Mouse (Mus musculus): Measurements from ENCODE around the gene Alox5. TPM values are rescaled to one million over a fixed set of nuclear protein-coding genes. Genes with fewer than 3 reads are reported as not detected.

Alox5 gene
- total and polyA plus RNA-seq, 2 experiments from 2014 or later, result 3.9 to 14.1 TPM

DNA sequence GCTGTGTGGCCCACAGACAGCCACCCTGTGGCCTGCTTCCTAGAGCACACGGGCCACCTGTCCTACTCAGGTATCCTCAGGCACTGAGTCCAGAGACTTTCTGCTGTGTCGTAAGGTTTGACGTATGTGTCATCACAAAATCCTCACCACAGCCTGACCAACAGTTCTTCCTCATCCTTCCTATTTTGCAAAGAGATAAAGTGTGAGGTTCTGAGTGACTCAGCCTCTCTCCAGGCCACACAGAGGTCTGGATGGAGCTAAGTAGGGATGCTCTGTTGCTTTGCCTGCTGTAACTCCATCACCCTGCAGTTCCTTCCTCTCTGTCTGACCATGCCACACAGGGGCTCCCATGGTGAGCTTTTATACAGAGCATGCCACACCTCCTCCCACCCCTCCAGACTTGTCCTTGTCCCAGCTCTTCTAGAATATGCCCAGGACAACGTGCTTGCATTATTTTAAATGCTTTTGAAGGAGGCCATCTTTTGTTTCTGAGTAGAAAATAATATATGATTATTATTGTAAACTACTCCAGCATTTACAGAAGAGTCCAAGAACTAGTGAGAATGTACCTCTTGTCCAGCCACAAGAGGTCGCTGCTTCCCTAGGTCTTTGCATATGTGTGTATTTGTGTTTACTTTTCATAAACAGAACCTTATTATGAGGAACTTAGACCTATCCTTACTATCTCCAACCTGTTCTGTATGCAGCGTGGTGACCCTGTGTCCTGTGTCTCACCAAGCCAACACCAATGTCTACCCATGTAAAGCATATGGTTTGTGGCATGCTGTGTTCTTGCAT, 43.3 kb downstream of the Alox5 start:
- no peak overlapping the region for H3K9ac ChIP-seq (replicated peaks; ENCODE audit: low read depth, low read length)
- DNase-seq (ENCODE audit: low spot score) (no peak), ATAC-seq (ENCODE audit: insufficient read depth, low read depth) (no peak)
- H3K4me3 ChIP-seq (ENCODE audit: low read depth, low read length), result no peak overlapping the region
- no peak overlapping the region for H3K4me2 ChIP-seq (ENCODE audit: low read depth, low read length)
- WGBS, result 61% methylated on average over 6 of the region's 6 CpGs
- no peaks in the 10 kb centered on the region for H3K9me3 ChIP-seq (replicated peaks; ENCODE audit: control insufficient read depth, low read length)
- no peaks in the 10 kb centered on the region for H3K27me3 ChIP-seq (ENCODE audit: control insufficient read depth, insufficient read depth, low read length)
- TF ChIP-seq EP300 (IDR thresholded peaks at IDR 0.05; ENCODE audit: low read depth), result no peak
- TF ChIP-seq CTCF (IDR thresholded peaks at IDR 0.05; ENCODE audit: low read depth), result peak; percentile 43
- no peak overlapping the region for H3K27ac ChIP-seq (ENCODE audit: low read depth)
- 0 out of 2 replicates have a peak, but pooled peaks cover 1% of the 10 kb centered on the region for H3K36me3 ChIP-seq (replicated peaks; ENCODE audit: control insufficient read depth, insufficient read depth, low read length)
- H3K4me1 ChIP-seq (ENCODE audit: control insufficient read depth, insufficient read depth), result peaks cover 5% of the 10 kb centered on the region; the same call in 1 of the 2 replicates

DNA sequence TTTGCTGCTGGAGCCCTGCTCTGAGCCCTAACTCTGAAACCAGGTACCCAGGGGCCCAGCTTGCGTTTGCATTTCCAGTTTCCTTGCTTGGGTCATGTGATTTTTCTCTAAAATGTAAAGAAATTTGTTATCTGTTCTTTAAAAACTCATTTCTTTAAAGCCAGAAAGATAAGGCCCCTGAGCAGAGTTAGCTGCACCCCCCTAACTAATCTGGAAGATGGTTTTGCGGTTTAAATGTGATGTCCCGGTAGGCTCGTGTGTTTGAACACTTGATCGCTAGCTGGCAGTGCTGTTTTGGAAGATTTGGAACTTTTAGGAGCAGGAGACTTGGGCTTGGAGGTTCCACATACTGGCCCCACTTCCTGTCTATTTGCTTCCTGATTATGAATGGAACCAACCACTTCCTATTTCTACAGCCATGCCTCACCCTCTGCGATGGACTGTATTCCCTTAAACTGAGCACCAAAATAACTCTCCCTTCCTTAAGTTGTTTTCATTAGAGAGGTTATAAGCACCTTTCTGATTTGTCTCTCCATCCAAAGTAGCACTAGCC, 44.9 kb downstream of the Alox5 start:
- 84% methylated on average over 6 of the region's 6 CpGs for whole genome bisulfite sequencing
- no peak for ATAC-seq (ENCODE audit: insufficient read depth, low read depth)
- Histone ChIP-seq H3K27me3 (ENCODE audit: control insufficient read depth, insufficient read depth, low read length) (no peaks in the 10 kb centered on the region), H3K36me3 (replicated peaks; ENCODE audit: control insufficient read depth, insufficient read depth, low read length) (0 out of 2 replicates have a peak, but pooled peaks cover 6% of the 10 kb centered on the region), H3K9me3 (replicated peaks; ENCODE audit: control insufficient read depth, low read length) (no peaks in the 10 kb centered on the region), H3K4me2 (ENCODE audit: low read depth, low read length) (no peak overlapping the region), H3K4me1 (ENCODE audit: control insufficient read depth, insufficient read depth) (peaks cover 5% of the 10 kb centered on the region; the same call in 1 of the 2 replicates), H3K27ac (ENCODE audit: low read depth) (no peak overlapping the region), H3K9ac (replicated peaks; ENCODE audit: low read depth, low read length) (no peak overlapping the region), H3K4me3 (ENCODE audit: low read depth, low read length) (no peak overlapping the region)
- TF ChIP-seq CTCF (IDR thresholded peaks at IDR 0.05; ENCODE audit: low read depth) (no peak), EP300 (IDR thresholded peaks at IDR 0.05; ENCODE audit: low read depth) (no peak)
- no peak for DNase-seq (ENCODE audit: low spot score)

- 0 out of 2 replicates have a peak, but pooled peaks cover 11% of the 10 kb centered on the region for H3K36me3 ChIP-seq (replicated peaks; ENCODE audit: control insufficient read depth, insufficient read depth, low read length)
- peaks cover 5% of the 10 kb centered on the region; the same call in 1 of the 2 replicates for H3K4me1 ChIP-seq (ENCODE audit: control insufficient read depth, insufficient read depth)
- H3K9me3 ChIP-seq (replicated peaks; ENCODE audit: control insufficient read depth, low read length), result no peaks in the 10 kb centered on the region
- no peak overlapping the region for H3K4me3 ChIP-seq (ENCODE audit: low read depth, low read length)
- no peak overlapping the region for H3K9ac ChIP-seq (replicated peaks; ENCODE audit: low read depth, low read length)
- ATAC-seq (ENCODE audit: insufficient read depth, low read depth) (peak; percentile 61), DNase-seq (ENCODE audit: low spot score) (peak; percentile 46)
- H3K4me2 ChIP-seq (ENCODE audit: low read depth, low read length), result no peak overlapping the region
- no peak for TF ChIP-seq EP300 (IDR thresholded peaks at IDR 0.05; ENCODE audit: low read depth)
- no peak for TF ChIP-seq CTCF (IDR thresholded peaks at IDR 0.05; ENCODE audit: low read depth)
- H3K27ac ChIP-seq (ENCODE audit: low read depth), result no peak overlapping the region
- WGBS, result 46% methylated on average over 12 of the region's 12 CpGs
- no peaks in the 10 kb centered on the region for H3K27me3 ChIP-seq (ENCODE audit: control insufficient read depth, insufficient read depth, low read length)
These were observed 45.8 kb downstream of the Alox5 start for GRCm38 (mm10) chr6:116415126-116415676.

DNA sequence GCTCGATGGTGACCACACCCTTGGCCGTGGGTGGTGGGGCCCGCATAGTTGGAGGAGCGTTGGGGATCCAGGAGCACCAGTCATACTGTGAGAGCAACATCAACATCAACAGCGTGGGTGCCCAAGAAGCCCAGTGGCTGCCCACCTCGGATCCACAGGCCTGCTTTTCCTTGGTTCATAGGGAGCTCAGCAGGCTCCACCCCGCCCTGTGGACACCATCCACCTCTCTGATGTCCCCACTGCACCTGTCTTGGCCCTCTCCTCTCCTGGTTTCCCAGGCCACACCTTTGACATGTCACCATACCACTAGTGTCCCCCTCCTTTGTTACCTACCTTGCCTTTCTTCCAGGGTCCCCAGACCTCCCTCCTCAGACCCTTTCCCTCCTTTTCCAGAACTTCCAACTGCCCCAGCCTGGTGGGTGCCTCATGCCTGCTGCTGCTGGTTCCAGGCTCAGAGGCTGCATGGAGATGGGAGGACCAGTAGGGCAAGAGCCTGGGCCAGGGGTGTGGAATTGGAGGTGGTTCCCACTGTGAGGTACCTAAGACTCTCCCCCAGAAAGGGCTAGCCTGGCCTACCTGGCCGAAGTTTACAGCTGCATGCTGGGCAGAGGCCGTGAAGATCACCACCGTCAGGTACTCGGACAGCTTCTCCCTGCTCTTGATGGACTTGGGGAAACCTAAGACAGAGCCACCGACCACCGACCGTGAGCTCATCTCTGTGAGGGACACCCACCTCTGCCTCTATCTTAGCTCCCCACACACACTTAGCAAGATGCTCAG, 48.2 kb downstream of the Alox5 start:
- Histone ChIP-seq H3K4me3 (ENCODE audit: low read depth, low read length) (no peak overlapping the region), H3K9ac (replicated peaks; ENCODE audit: low read depth, low read length) (no peak overlapping the region), H3K4me2 (ENCODE audit: low read depth, low read length) (no peak overlapping the region), H3K9me3 (replicated peaks; ENCODE audit: control insufficient read depth, low read length) (no peaks in the 10 kb centered on the region), H3K36me3 (replicated peaks; ENCODE audit: control insufficient read depth, insufficient read depth, low read length) (0 out of 2 replicates have a peak, but pooled peaks cover 19% of the 10 kb centered on the region), H3K27ac (ENCODE audit: low read depth) (no peak overlapping the region), H3K27me3 (ENCODE audit: control insufficient read depth, insufficient read depth, low read length) (no peaks in the 10 kb centered on the region), H3K4me1 (ENCODE audit: control insufficient read depth, insufficient read depth) (0 out of 2 replicates have a peak, but pooled peaks cover 5% of the 10 kb centered on the region)
- TF ChIP-seq EP300 (IDR thresholded peaks at IDR 0.05; ENCODE audit: low read depth), result no peak
- no peak for TF ChIP-seq CTCF (IDR thresholded peaks at IDR 0.05; ENCODE audit: low read depth)
- WGBS, result 94% methylated on average over 14 of the region's 14 CpGs
- ATAC-seq (ENCODE audit: insufficient read depth, low read depth) (no peak), DNase-seq (ENCODE audit: low spot score) (no peak)

DNA sequence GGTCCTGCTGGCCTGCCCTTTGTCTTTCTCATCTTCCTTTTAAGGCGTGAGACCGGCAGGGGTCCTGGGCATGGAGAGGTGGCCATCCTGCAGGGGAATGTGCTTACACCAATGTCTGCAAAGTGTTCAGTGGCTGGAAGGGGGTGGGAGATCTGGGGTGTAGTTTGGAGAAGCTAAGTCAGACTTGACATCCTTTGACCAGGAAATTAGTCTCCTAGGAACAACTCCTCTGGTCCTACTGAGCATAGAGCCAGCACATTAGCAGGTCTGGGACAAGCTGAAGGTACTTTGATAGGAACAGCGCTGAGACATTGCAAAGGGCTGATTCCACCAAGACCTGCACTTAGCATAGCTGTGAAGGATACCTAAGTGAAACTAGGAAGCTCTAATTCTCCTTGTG, 49.3 kb downstream of the Alox5 start:
- H3K9me3 ChIP-seq (replicated peaks; ENCODE audit: control insufficient read depth, low read length), result no peaks in the 10 kb centered on the region
- H3K27me3 ChIP-seq (ENCODE audit: control insufficient read depth, insufficient read depth, low read length), result no peaks in the 10 kb centered on the region
- H3K4me2 ChIP-seq (ENCODE audit: low read depth, low read length), result no peak overlapping the region
- no peak overlapping the region for H3K27ac ChIP-seq (ENCODE audit: low read depth)
- no peak for DNase-seq (ENCODE audit: low spot score)
- H3K4me3 ChIP-seq (ENCODE audit: low read depth, low read length), result no peak overlapping the region
- TF ChIP-seq EP300 (IDR thresholded peaks at IDR 0.05; ENCODE audit: low read depth) (no peak), CTCF (IDR thresholded peaks at IDR 0.05; ENCODE audit: low read depth) (no peak)
- H3K9ac ChIP-seq (replicated peaks; ENCODE audit: low read depth, low read length), result no peak overlapping the region
- H3K4me1 ChIP-seq (ENCODE audit: control insufficient read depth, insufficient read depth), result 0 out of 2 replicates have a peak, but pooled peaks cover 5% of the 10 kb centered on the region
- 74% methylated on average over 3 of the region's 3 CpGs for WGBS
- ATAC-seq (ENCODE audit: insufficient read depth, low read depth), result no peak
- H3K36me3 ChIP-seq (replicated peaks; ENCODE audit: control insufficient read depth, insufficient read depth, low read length), result peaks cover 23% of the 10 kb centered on the region; the same call in 1 of the 2 replicates
